Comparison of ENCODE assay signal across 9 mouse cellular contexts in the genomic region with DNA sequence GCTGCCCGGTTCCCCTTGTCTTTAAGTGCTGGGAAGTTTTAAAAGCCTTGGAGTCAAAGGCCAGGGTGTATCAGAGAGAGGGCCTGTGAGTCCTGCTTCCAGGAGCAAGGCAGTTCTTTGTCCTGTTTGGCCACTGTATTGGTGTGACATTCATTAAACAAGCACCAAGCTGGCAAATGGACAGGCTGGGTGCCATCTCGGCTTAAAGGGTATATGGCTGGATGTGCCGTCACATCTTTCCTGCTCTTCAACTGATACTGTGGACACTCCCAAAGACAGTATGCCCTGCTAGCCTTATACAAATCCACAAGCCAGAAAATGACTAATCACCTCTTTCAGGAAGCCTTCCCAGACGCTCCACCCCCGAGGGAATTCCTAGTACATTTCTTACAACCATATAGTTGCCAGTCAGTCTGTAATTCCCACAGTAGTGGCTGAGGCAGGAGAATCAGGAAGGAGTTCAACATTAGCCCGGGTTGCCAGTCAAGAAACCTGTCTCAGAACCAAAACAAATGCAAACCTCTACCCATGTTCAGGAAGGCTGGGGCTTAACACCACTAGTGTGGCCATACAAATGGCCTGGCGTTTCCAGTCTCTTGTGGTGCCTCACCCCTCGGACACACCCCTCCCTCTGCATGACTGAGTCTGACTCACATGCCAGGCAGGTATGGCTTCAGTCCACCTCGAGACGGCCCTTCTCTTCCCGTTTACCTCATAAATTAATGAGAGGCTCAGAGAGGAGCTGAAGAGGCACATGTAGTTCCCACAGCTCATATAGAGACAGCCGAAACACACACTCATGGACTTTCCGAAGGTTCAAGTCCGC.
A peak's percentile ranks its signal among the peaks of the same experiment; 100 is the strongest.
DNase-seq lines count a peak whose midpoint lies in the region; ATAC-seq and TF ChIP-seq lines count a peak whose summit lies in the region.
"Had no signal": no experiment of that assay in that cellular context is flagged by ENCODE, and none has a peak within 500 bp of the region (broad histone marks: within the 10 kb centered on the region; RNA-seq: fewer than 3 reads in every experiment).

No protein-coding gene starts in this region.

- peak overlapping the region; percentile 97 for H3K27ac ChIP-seq in limb, embryonic 14.5 days (replicated peaks; ENCODE audit: low read depth, low read length)
- peak overlapping the region; percentile 97 for H3K27ac ChIP-seq in stomach, postnatal 0 days (replicated peaks)

- no peaks in the 10 kb centered on the region for H3K27me3 ChIP-seq in limb, embryonic 14.5 days (ENCODE audit: control insufficient read depth, insufficient read depth, low read length)
- no peaks in the 10 kb centered on the region for H3K27me3 ChIP-seq in stomach, postnatal 0 days (ENCODE audit: control insufficient read depth, insufficient read depth, low read length)

- peaks cover 79% of the 10 kb centered on the region for H3K4me1 ChIP-seq in limb, embryonic 14.5 days (ENCODE audit: control insufficient read depth, insufficient read depth, low read length)
- H3K4me1 ChIP-seq in stomach, postnatal 0 days (replicated peaks; ENCODE audit: control insufficient read depth, insufficient read depth) = peaks cover 29% of the 10 kb centered on the region

- peak overlapping the region; percentile 95; the same call in 1 of the 2 replicates for H3K9ac ChIP-seq in limb, embryonic 14.5 days (ENCODE audit: low read depth, low read length, severe bottlenecking)
- H3K9ac ChIP-seq in stomach, postnatal 0 days (ENCODE audit: low read length) = peak overlapping the region; percentile 91

- no peak for TF ChIP-seq POLR2A in limb, embryonic 14.5 days (IDR thresholded peaks at IDR 0.05; ENCODE audit: borderline replicate concordance, extremely low read depth, insufficient read depth, insufficient read length)

- H3K4me2 ChIP-seq in limb, embryonic 14.5 days (replicated peaks; ENCODE audit: low read depth, low read length, severe bottlenecking) = peak overlapping the region; percentile 89
- peak overlapping the region; percentile 88 for H3K4me2 ChIP-seq in stomach, postnatal 0 days (replicated peaks; ENCODE audit: low read depth)

- TF ChIP-seq CTCF in stomach, postnatal 0 days (IDR thresholded peaks at IDR 0.05; ENCODE audit: low read depth) = no peak

- no peak for ATAC-seq in limb, embryonic 14.5 days (ENCODE audit: low FRiP score, low read depth)
- peak; percentile 78 for ATAC-seq in stomach, postnatal 0 days (ENCODE audit: low FRiP score, low TSS enrichment)

- H3K9me3 ChIP-seq in limb, embryonic 14.5 days (ENCODE audit: control insufficient read depth, low read length) = no peaks in the 10 kb centered on the region
- no peaks in the 10 kb centered on the region for H3K9me3 ChIP-seq in stomach, postnatal 0 days (ENCODE audit: control insufficient read depth, low read length)

- peak overlapping the region; percentile 73 for H3K4me3 ChIP-seq in limb, embryonic 14.5 days (replicated peaks; ENCODE audit: low read length)
- H3K4me3 ChIP-seq in stomach, postnatal 0 days (ENCODE audit: low read depth, low read length) = peak overlapping the region; percentile 60

- TF ChIP-seq EP300 in stomach, postnatal 0 days (optimal IDR thresholded peaks at IDR 0.05) = no peak

- WGBS in limb, embryonic 14.5 days = 47% methylated on average over 14 of the region's 14 CpGs
- 34% methylated on average over 14 of the region's 14 CpGs for WGBS in stomach, postnatal 0 days

- peak; percentile 43 for DNase-seq in embryo, embryonic 11 days
- no peak for DNase-seq in embryo, embryonic 10 days (ENCODE audit: low spot score)
- peak; percentile 73 for DNase-seq in urinary bladder, postnatal 14 days (ENCODE audit: low spot score)
- no peak for DNase-seq in urinary bladder, postnatal 10 days (ENCODE audit: low spot score)
- DNase-seq in limb, embryonic 14.5 days (ENCODE audit: low spot score) = no peak
- DNase-seq in stomach, postnatal 0 days (ENCODE audit: low spot score) = peak; percentile 79
- DNase-seq in ovary, postnatal 14 days (ENCODE audit: low spot score) = no peak
- DNase-seq in cerebellum, postnatal 14 days = no peak
- DNase-seq: cerebellum, adult 2 months had no signal

- peaks cover 13% of the 10 kb centered on the region for H3K36me3 ChIP-seq in limb, embryonic 14.5 days (ENCODE audit: control insufficient read depth, insufficient read depth, low read length)
- H3K36me3 ChIP-seq in stomach, postnatal 0 days (ENCODE audit: control insufficient read depth, insufficient read depth, low read length) = no peaks in the 10 kb centered on the region

Comparison
In these comparisons a context has a peak if more than half of its experiments do, and no peak if none do; other contexts are left out.
1. DNase-seq: peak in embryo, embryonic 11 days (single experiment), urinary bladder, postnatal 14 days (single experiment) and stomach, postnatal 0 days (single experiment); none in embryo, embryonic 10 days (single experiment), urinary bladder, postnatal 10 days (single experiment), limb, embryonic 14.5 days (single experiment), ovary, postnatal 14 days (single experiment) and cerebellum, postnatal 14 days (0 of 2).